Comparison of ENCODE assay signal across 24 mouse cellular contexts in the genomic region with DNA sequence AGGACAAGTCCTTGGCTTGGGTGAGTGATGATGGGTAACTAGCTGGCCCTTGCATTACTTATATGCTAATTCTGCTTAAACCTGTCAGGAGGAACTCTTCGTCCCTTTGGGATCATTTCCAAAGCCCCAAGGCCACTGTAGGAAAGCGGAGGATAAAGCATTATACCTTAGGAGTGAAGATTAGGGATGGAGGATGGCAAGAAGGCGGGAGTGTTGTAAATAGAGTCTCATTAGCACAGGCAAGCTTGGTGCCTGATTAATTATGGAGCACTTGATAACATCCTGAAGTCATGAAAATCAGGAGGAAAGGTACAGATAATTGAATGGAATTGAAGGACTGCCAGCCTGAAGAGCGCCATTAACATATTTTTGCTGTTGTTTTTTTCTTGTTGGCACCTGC.
DNase-seq lines count a peak whose midpoint lies in the region; ATAC-seq and TF ChIP-seq lines count a peak whose summit lies in the region.
"Had no signal": no experiment of that assay in that cellular context is flagged by ENCODE, and none has a peak within 500 bp of the region (broad histone marks: within the 10 kb centered on the region; RNA-seq: fewer than 3 reads in every experiment).

No protein-coding gene starts in this region.

- TF ChIP-seq POLR2A in brain, embryonic 14.5 days (IDR thresholded peaks at IDR 0.05; ENCODE audit: borderline replicate concordance, extremely low read depth, insufficient read depth, insufficient read length, poor library complexity, severe bottlenecking) = no peak

- no peak overlapping the region for H3K4me3 ChIP-seq in forebrain, embryonic 12.5 days (replicated peaks)
- H3K4me3 ChIP-seq in forebrain, embryonic 10.5 days = no peak overlapping the region
- H3K4me3 ChIP-seq in forebrain, embryonic 14.5 days (ENCODE audit: low read depth, low read length) = no peak overlapping the region
- H3K4me3 ChIP-seq in forebrain, embryonic 15.5 days = no peak overlapping the region
- H3K4me3 ChIP-seq: embryonic facial prominence, embryonic 13.5 days; embryonic facial prominence, embryonic 15.5 days; erythroblast, embryonic 14.5 days had no signal

- no peak overlapping the region for H3K9ac ChIP-seq in forebrain, embryonic 12.5 days
- no peak overlapping the region for H3K9ac ChIP-seq in forebrain, embryonic 14.5 days (ENCODE audit: low read length)
- no peak overlapping the region for H3K9ac ChIP-seq in forebrain, embryonic 15.5 days (replicated peaks)
- H3K9ac ChIP-seq: embryonic facial prominence, embryonic 13.5 days; embryonic facial prominence, embryonic 15.5 days had no signal

- H3K9me3 ChIP-seq in forebrain, embryonic 12.5 days = no peaks in the 10 kb centered on the region
- no peaks in the 10 kb centered on the region for H3K9me3 ChIP-seq in forebrain, embryonic 10.5 days
- no peaks in the 10 kb centered on the region for H3K9me3 ChIP-seq in forebrain, embryonic 14.5 days (replicated peaks; ENCODE audit: control insufficient read depth, low read length)
- H3K9me3 ChIP-seq in forebrain, embryonic 15.5 days = no peaks in the 10 kb centered on the region
- H3K9me3 ChIP-seq: embryonic facial prominence, embryonic 13.5 days; embryonic facial prominence, embryonic 15.5 days; G1E had no signal

- no peaks in the 10 kb centered on the region for H3K36me3 ChIP-seq in forebrain, embryonic 12.5 days (replicated peaks)
- H3K36me3 ChIP-seq in forebrain, embryonic 10.5 days (replicated peaks) = no peaks in the 10 kb centered on the region
- no peaks in the 10 kb centered on the region for H3K36me3 ChIP-seq in forebrain, embryonic 14.5 days (ENCODE audit: control insufficient read depth, insufficient read depth, low read length)
- no peaks in the 10 kb centered on the region for H3K36me3 ChIP-seq in forebrain, embryonic 15.5 days
- H3K36me3 ChIP-seq: embryonic facial prominence, embryonic 13.5 days; embryonic facial prominence, embryonic 15.5 days; G1E had no signal

- H3K4me1 ChIP-seq in forebrain, embryonic 12.5 days = no peaks in the 10 kb centered on the region
- no peaks in the 10 kb centered on the region for H3K4me1 ChIP-seq in forebrain, embryonic 10.5 days
- H3K4me1 ChIP-seq in forebrain, embryonic 14.5 days (ENCODE audit: control insufficient read depth, insufficient read depth, low read length) = no peaks in the 10 kb centered on the region
- peaks cover 7% of the 10 kb centered on the region for H3K4me1 ChIP-seq in forebrain, embryonic 15.5 days
- H3K4me1 ChIP-seq: embryonic facial prominence, embryonic 13.5 days; embryonic facial prominence, embryonic 15.5 days had no signal

- no peak overlapping the region for H3K4me2 ChIP-seq in forebrain, embryonic 12.5 days
- no peak overlapping the region for H3K4me2 ChIP-seq in forebrain, embryonic 14.5 days (ENCODE audit: low read length)
- H3K4me2 ChIP-seq in forebrain, embryonic 15.5 days (replicated peaks) = no peak overlapping the region
- H3K4me2 ChIP-seq: embryonic facial prominence, embryonic 13.5 days; embryonic facial prominence, embryonic 15.5 days had no signal

- peak; percentile 69; the same call in 1 of the 2 replicates for ATAC-seq in forebrain, embryonic 12.5 days (ENCODE audit: low FRiP score)
- peak; percentile 55; the same call in 1 of the 2 replicates for ATAC-seq in forebrain, embryonic 14.5 days
- no peak for ATAC-seq in forebrain, embryonic 15.5 days (replicated peaks)
- ATAC-seq: activated CD4-positive, CD25-positive, alpha-beta regulatory T cell, adult 4 months; CD4-positive, CD25-positive, alpha-beta regulatory T cell, adult 4 months; Patski had no signal

- H3K27ac ChIP-seq in forebrain, embryonic 12.5 days = no peak overlapping the region
- no peak overlapping the region for H3K27ac ChIP-seq in forebrain, embryonic 10.5 days
- no peak overlapping the region for H3K27ac ChIP-seq in forebrain, embryonic 14.5 days (ENCODE audit: low read depth, low read length)
- no peak overlapping the region for H3K27ac ChIP-seq in forebrain, embryonic 15.5 days (replicated peaks)
- H3K27ac ChIP-seq: embryonic facial prominence, embryonic 13.5 days; embryonic facial prominence, embryonic 15.5 days had no signal

- WGBS in forebrain, embryonic 12.5 days = 49% methylated on average over 4 of the region's 4 CpGs
- WGBS in forebrain, embryonic 10.5 days = 59% methylated on average over 4 of the region's 4 CpGs
- 24% methylated on average over 4 of the region's 4 CpGs for WGBS in forebrain, embryonic 14.5 days
- 23% methylated on average over 4 of the region's 4 CpGs for WGBS in forebrain, embryonic 15.5 days

- no peak for DNase-seq in forebrain, embryonic 10.5 days (ENCODE audit: extremely low spot score, low spot score)
- DNase-seq in forebrain, embryonic 14.5 days (ENCODE audit: low spot score) = peak; percentile 44
- peak; percentile 64 for DNase-seq in brain, embryonic 14.5 days (ENCODE audit: low read depth)
- DNase-seq: adrenal gland, adult 8-10 months; adrenal gland, postnatal 14 days; adrenal gland, postnatal 36 days; B cell, adult 2 months; cerebellum, adult 11 months; cerebellum, adult 18-20 months; cerebellum, adult 8-10 months; cerebellum, adult 9-11 months; cerebellum, postnatal 14 days; cerebellum, postnatal 36 days; embryo, embryonic 11 days had no signal

- TF ChIP-seq CTCF in brain, embryonic 14.5 days (IDR thresholded peaks at IDR 0.05; ENCODE audit: borderline replicate concordance, extremely low read depth, insufficient read depth, insufficient read length) = no peak

- no peaks in the 10 kb centered on the region for H3K27me3 ChIP-seq in forebrain, embryonic 12.5 days
- H3K27me3 ChIP-seq in forebrain, embryonic 10.5 days (ENCODE audit: poor library complexity, severe bottlenecking) = no peaks in the 10 kb centered on the region
- H3K27me3 ChIP-seq in forebrain, embryonic 14.5 days (replicated peaks; ENCODE audit: control insufficient read depth, insufficient read depth, low read length) = no peaks in the 10 kb centered on the region
- no peaks in the 10 kb centered on the region for H3K27me3 ChIP-seq in forebrain, embryonic 15.5 days
- H3K27me3 ChIP-seq: CH12.LX; embryonic facial prominence, embryonic 13.5 days; embryonic facial prominence, embryonic 15.5 days; Patski had no signal
